Mouse (Mus musculus): ENCODE data around the gene Slc25a14.

The Slc25a14 gene

DNA sequence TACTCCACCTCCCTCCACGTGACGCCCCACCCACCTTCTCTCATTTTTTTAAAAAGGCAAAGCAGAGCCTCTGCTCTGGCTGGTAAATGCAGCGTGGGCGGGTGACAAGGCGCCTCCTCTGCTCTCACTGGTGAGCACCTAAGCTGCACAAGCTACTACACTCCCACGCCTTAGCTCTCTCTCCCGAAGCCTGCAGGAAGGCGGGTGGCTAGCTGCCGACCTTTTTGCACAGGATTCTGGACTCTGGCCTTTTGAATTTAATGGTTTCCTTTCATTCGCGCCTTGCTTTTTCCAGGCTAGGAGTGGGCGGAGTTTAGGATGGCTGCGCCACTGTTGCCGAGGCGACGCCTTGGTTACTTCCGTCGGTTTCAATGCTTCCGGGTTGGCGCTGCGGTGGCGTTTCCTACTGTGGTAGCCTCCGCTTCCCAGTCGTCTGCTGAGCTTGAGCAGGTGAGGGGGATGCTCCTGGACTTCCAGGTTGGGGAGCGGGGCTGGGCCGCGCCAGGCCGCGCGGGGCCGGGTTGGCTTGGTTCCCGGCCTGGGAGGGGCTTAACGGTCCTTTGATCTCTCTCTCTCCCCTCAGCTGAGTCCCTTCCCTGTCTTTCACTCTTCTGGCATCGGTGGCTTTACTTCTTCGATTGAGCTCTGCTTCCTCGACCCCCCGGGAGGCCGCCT is at the start of gene Slc25a14:
Gene Slc25a14, plus strand, starts transcription at position 35 of the 675 bp plus-strand sequence.
- peak; percentile 62 for DNase-seq (ENCODE audit: low spot score)

- no peak for DNase-seq (ENCODE audit: low spot score)
These were observed 39.9 kb upstream of the Slc25a14 start for GRCm38 (mm10) chrX:48583332-48583731.

DNA sequence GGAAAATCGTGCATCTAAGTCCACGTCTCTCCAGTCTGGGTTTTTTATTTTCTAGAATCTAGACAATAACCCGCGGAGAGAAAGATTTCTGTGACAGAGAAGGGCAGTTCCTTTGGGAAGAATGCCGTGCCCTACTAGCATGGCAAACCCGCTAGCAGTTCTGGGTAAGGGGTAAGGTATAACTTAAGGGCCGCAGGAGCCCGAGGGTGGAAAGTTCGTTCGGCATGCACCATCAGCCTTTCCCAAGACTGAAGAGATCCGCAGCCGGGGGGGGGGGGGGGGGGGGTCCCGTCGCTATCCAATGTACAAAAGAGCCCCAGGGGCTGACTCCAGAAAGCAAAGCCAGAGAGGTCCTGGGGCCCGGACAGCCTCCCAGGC is 29.5 kb upstream of the Slc25a14 start:
- no peak for DNase-seq (ENCODE audit: low spot score)

- peak; percentile 43 for DNase-seq (ENCODE audit: low spot score)
These were observed 29.0 kb upstream of the Slc25a14 start, which contains the start of gene Zfp280c for GRCm38 (mm10) chrX:48594099-48594760. Zfp280c (minus strand) TSS chrX:48594504.

- no peak for DNase-seq (ENCODE audit: low spot score)
These were observed 27.2 kb upstream of the Slc25a14 start for GRCm38 (mm10) chrX:48596053-48596452.

- no peak for DNase-seq (ENCODE audit: low spot score)
These were observed 26.3 kb upstream of the Slc25a14 start for GRCm38 (mm10) chrX:48596906-48597305.

DNA sequence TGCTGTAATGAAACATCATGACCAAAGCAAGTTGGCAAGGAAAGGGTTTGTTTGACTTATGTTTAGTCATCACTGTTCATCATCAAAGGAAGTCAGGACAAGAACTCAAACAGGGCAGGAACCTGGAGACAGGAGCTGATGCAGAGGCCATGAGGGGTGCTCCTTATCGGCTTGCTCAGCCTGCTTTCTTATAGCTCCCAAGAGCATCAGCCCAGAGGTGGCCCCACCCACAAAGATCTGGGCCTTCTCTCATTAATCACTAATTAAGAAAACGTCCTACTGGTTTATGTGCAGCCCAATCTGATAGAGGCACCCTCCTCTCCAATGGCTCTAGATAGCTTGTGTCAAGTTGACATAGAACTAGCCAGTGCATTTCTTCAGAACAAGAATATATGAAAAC is 18.3 kb upstream of the Slc25a14 start:
- DNase-seq (ENCODE audit: low spot score) = no peak

DNA sequence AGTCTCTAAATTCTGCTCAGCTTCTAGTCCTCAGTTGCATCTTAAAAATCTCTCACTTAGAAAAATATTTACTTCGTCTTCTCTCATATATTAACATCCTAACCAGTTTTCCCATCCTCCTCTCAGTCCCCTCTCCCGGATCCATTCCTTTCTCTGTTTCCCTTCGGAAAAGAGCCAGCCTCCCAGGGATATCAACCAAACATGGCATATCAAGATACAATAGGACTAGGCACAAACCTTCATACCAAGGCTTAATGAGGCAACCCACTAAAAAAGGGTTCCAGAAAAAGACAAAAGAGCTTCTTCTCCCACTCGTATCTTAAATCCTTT is 199 bp upstream of the Slc25a14 start:
- DNase-seq (ENCODE audit: low spot score) = no peak

DNA sequence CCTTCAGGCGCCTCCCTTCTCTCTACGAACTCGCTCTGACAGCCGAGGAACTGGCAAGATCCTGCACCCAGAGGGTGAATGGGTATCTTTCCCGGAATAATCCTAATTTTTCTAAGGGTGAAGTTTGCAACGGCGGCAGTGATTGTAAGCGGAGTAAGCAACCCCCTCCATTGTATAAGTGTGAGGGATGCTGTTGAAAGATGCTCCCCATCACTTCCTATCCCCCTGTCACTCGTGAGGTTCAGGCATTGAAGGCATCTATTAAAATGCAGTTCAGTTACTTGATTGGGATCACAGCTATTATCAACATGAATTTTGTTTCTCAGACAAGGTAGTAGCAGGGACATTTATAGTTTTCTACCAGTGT is 824 bp downstream of the Slc25a14 start:
- DNase-seq (ENCODE audit: low spot score) = no peak

- DNase-seq (ENCODE audit: low spot score) = no peak
These were observed 13.8 kb downstream of the Slc25a14 start for GRCm38 (mm10) chrX:48637032-48637431.

DNA sequence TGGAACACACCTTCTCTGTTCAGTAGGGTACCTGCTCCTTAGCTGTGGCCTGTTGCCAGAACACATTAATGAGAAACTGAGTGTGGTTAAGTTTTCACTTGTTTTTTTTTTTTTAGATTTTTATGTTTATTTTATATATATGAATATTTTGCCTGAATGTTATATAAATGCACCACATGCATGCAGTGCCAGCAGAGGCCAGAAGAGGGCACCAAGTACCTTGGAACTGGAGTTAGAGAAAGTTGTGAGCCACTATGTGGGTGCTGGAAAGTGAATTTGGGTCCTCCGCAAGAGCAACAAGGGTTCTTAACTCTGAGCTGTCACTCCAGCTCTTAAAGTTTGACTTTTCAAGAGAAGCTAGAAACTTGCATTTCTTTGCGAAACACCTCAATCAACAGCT is 20.9 kb downstream of the Slc25a14 start:
- DNase-seq (ENCODE audit: low spot score) = no peak

DNA sequence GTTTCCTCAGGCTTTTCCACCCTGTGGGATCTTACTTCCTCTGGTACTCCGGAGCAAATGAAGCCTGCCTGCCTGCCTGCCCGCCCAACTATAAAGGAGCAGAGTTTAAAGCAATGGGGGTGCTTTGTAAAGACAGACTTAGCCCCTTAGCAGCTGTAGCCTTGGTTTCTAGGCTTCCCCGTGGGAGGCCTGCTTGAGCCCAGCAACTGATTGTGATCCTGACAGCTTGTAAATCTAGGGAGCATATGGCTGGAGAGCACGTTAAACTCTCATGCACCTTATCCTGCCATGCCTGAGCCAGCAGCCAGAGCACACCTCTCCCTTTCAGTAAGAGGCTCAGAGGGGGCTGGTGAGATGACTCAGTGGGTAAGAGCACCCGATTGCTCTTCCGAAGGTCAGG is 43.6 kb downstream of the Slc25a14 start:
- DNase-seq (ENCODE audit: low spot score) = no peak

DNA sequence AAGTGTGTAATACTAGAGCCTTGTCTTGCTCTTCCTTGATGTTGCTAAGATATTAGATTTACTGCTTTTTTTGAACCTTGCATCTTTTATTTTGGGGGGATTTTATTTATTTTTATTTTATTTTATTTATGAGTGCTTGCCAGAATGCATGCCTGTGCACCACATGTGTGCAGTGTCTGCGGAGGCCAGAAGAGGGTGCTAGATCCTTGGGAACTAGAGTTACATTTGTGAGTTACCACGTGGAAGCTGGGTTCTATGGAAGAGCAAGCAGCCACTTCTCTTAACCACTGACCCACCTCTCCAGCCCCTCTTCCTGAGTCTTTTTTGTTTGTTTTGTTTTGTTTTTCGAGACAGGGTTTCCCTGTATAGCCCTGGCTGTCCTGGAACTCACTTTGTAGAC is 46.4 kb downstream of the Slc25a14 start:
- no peak for DNase-seq (ENCODE audit: low spot score)

GRCm38 (mm10) chrX:48671714-48672113 is 48.5 kb downstream of the Slc25a14 start:
- no peak for DNase-seq (ENCODE audit: low spot score)

DNA sequence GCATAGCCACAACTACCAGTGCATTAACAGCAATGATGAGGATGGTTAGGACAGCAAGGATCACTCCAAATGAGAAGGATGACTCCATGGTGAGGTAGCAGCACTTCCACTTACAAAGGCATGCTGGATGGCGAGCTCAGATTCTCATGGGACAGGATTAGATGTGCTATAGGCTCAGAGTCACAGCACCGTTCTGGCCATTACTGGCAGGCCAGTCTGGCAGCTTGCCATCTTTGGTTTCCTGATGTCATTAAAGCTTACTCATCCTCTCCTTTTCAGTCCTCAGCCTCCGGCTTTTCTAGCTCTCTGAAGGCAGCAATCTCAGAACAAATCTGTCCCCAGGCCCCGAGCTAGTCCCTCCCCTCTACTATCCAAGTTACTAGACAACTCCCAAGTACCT is 51.0 kb downstream of the Slc25a14 start, which contains the start of gene Gpr119:
Gene Gpr119, minus strand, starts transcription at position 308 of the 400 bp plus-strand sequence.
- no peak for DNase-seq (ENCODE audit: low spot score)

GRCm38 (mm10) chrX:48683451-48683850 is 60.2 kb downstream of the Slc25a14 start:
- peak; percentile 35 for DNase-seq (ENCODE audit: low spot score)

- DNase-seq (ENCODE audit: low spot score) = no peak
These were observed 60.6 kb downstream of the Slc25a14 start for GRCm38 (mm10) chrX:48683857-48684256.

DNA sequence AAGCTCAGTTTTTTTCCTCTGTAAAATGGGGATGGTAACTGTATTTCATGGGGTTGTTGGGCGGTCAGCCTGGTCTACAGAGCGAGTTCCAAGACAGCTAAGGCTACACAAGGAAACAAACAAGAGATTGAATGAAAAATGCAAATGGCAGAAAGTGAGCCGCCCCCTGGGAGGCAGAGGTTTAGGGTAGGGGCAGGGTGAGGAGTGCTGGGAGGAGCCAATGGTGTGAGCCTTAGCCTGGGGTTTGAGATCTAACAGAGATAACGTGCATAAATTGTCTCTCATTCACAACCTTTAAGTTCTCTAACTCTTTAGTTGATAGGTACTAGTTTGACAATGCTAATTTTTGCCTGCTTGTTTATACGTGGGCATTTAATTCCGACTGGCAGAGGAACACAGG is 71.2 kb downstream of the Slc25a14 start:
- DNase-seq (ENCODE audit: low spot score) = no peak

- DNase-seq (ENCODE audit: low spot score) = peak; percentile 78
These were observed 71.7 kb downstream of the Slc25a14 start, which contains the start of gene Rbmx2 for GRCm38 (mm10) chrX:48694864-48695371. Rbmx2 (plus strand) TSS chrX:48695004.

DNA sequence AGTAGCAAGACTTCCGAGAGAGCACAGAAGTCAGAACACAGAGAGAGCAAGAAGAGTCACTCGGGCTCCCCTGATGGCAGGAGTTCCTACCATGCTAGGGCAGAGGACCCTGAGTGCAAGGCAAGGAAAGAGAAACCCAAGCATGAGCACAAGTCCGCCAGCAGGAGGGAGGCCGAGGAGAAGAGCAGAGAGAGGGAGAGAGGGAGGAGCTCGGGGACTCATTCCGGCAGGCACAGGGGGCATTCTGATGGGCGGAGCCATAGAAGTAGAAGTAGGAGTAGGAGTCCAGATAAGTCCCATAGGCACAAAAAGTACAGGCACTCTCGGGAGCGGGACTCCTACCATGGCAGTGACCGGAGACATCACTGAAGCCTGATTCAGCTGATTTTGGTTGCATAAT is 86.5 kb downstream of the Slc25a14 start:
- no peak for DNase-seq (ENCODE audit: low spot score)
